Comparison of ENCODE assay signal across 18 mouse cellular contexts in genomic region chr13:95091546-95092445, GRCm38 (mm10).
A peak's percentile ranks its signal among the peaks of the same experiment; 100 is the strongest.
DNase-seq lines count a peak whose midpoint lies in the region; ATAC-seq lines count a peak whose summit lies in the region.
"Had no signal": no experiment of that assay in that cellular context is flagged by ENCODE, and none has a peak within 500 bp of the region (broad histone marks: within the 10 kb centered on the region; RNA-seq: fewer than 3 reads in every experiment).

No protein-coding gene starts in this region.

- no peak overlapping the region for H3K9ac ChIP-seq in intestine, embryonic 15.5 days
- H3K9ac ChIP-seq in intestine, embryonic 16.5 days (ENCODE audit: low read depth, low read length), result no peak overlapping the region
- no peak overlapping the region for H3K9ac ChIP-seq in stomach, embryonic 15.5 days
- H3K9ac ChIP-seq: embryonic facial prominence, embryonic 15.5 days; limb, embryonic 12.5 days; liver, embryonic 14.5 days; midbrain, embryonic 12.5 days had no signal

- H3K9me3 ChIP-seq in intestine, embryonic 15.5 days, result no peaks in the 10 kb centered on the region
- H3K9me3 ChIP-seq in intestine, embryonic 16.5 days (ENCODE audit: control insufficient read depth, low read length), result no peaks in the 10 kb centered on the region
- H3K9me3 ChIP-seq in megakaryocyte, embryonic 14.5 days, result no peaks in the 10 kb centered on the region
- no peaks in the 10 kb centered on the region for H3K9me3 ChIP-seq in stomach, embryonic 15.5 days
- H3K9me3 ChIP-seq: embryonic facial prominence, embryonic 15.5 days; forebrain, embryonic 10.5 days; heart, embryonic 10.5 days; limb, embryonic 12.5 days; midbrain, embryonic 12.5 days had no signal

- H3K27ac ChIP-seq in intestine, embryonic 15.5 days, result no peak overlapping the region
- H3K27ac ChIP-seq in intestine, embryonic 16.5 days (ENCODE audit: low read length), result no peak overlapping the region
- no peak overlapping the region for H3K27ac ChIP-seq in stomach, embryonic 15.5 days
- H3K27ac ChIP-seq: embryonic facial prominence, embryonic 15.5 days; forebrain, embryonic 10.5 days; heart, embryonic 10.5 days; limb, embryonic 12.5 days; liver, embryonic 14.5 days; midbrain, embryonic 12.5 days had no signal

- ATAC-seq in intestine, embryonic 15.5 days, result peak; percentile 32; the same call in 1 of the 2 replicates
- ATAC-seq in intestine, embryonic 16.5 days, result no peak
- no peak for ATAC-seq in megakaryocyte, adult 5-6 weeks (ENCODE audit: poor library complexity, severe bottlenecking)
- peak; percentile 25; the same call in 1 of the 2 replicates for ATAC-seq in stomach, embryonic 15.5 days (ENCODE audit: insufficient read depth, low FRiP score, low read depth)

- no peak overlapping the region for H3K4me3 ChIP-seq in intestine, embryonic 15.5 days (replicated peaks)
- no peak overlapping the region for H3K4me3 ChIP-seq in intestine, embryonic 16.5 days (ENCODE audit: low read length)
- H3K4me3 ChIP-seq in megakaryocyte, embryonic 14.5 days (replicated peaks), result peak overlapping the region; percentile 15
- no peak overlapping the region for H3K4me3 ChIP-seq in stomach, embryonic 15.5 days (replicated peaks)
- H3K4me3 ChIP-seq: embryonic facial prominence, embryonic 15.5 days; forebrain, embryonic 10.5 days; heart, embryonic 10.5 days; limb, embryonic 12.5 days; midbrain, embryonic 12.5 days had no signal

- H3K27me3 ChIP-seq in intestine, embryonic 15.5 days (replicated peaks), result no peaks in the 10 kb centered on the region
- no peaks in the 10 kb centered on the region for H3K27me3 ChIP-seq in intestine, embryonic 16.5 days (replicated peaks; ENCODE audit: control insufficient read depth, insufficient read depth, low read length)
- H3K27me3 ChIP-seq in megakaryocyte, embryonic 14.5 days (replicated peaks), result peaks cover 4% of the 10 kb centered on the region
- H3K27me3 ChIP-seq in stomach, embryonic 15.5 days (replicated peaks), result no peaks in the 10 kb centered on the region
- H3K27me3 ChIP-seq: embryonic facial prominence, embryonic 15.5 days; midbrain, embryonic 12.5 days had no signal

- no peaks in the 10 kb centered on the region for H3K36me3 ChIP-seq in intestine, embryonic 15.5 days
- no peaks in the 10 kb centered on the region for H3K36me3 ChIP-seq in intestine, embryonic 16.5 days (ENCODE audit: control insufficient read depth, insufficient read depth, low read length)
- no peaks in the 10 kb centered on the region for H3K36me3 ChIP-seq in megakaryocyte, embryonic 14.5 days (replicated peaks; ENCODE audit: low read length)
- no peaks in the 10 kb centered on the region for H3K36me3 ChIP-seq in stomach, embryonic 15.5 days
- H3K36me3 ChIP-seq: embryonic facial prominence, embryonic 15.5 days; forebrain, embryonic 10.5 days; heart, embryonic 10.5 days; limb, embryonic 12.5 days; midbrain, embryonic 12.5 days had no signal

- peak; percentile 28 for DNase-seq in brain, adult 2 months (ENCODE audit: low read depth, low spot score)
- DNase-seq in embryo, embryonic 10.5 days (ENCODE audit: low spot score), result no peak
- DNase-seq: adrenal gland, postnatal 10 days; cerebellum, adult 18-20 months; heart, postnatal 14 days; lung, postnatal 36 days; thymus, postnatal 25 days had no signal

- 78% methylated on average over 14 of the region's 14 CpGs for WGBS in intestine, embryonic 15.5 days
- 75% methylated on average over 14 of the region's 14 CpGs for WGBS in intestine, embryonic 16.5 days
- WGBS in stomach, embryonic 15.5 days, result 66% methylated on average over 14 of the region's 14 CpGs

- no peak overlapping the region for H3K4me2 ChIP-seq in intestine, embryonic 15.5 days (replicated peaks)
- no peak overlapping the region for H3K4me2 ChIP-seq in intestine, embryonic 16.5 days (ENCODE audit: low read depth, low read length)
- no peak overlapping the region for H3K4me2 ChIP-seq in stomach, embryonic 15.5 days
- H3K4me2 ChIP-seq: embryonic facial prominence, embryonic 15.5 days; limb, embryonic 12.5 days; midbrain, embryonic 12.5 days had no signal

- no peaks in the 10 kb centered on the region for H3K4me1 ChIP-seq in intestine, embryonic 15.5 days (replicated peaks)
- peaks cover 5% of the 10 kb centered on the region; the same call in 1 of the 2 replicates for H3K4me1 ChIP-seq in intestine, embryonic 16.5 days (ENCODE audit: control insufficient read depth, insufficient read depth, low read length)
- peaks cover 72% of the 10 kb centered on the region for H3K4me1 ChIP-seq in megakaryocyte, embryonic 14.5 days
- no peaks in the 10 kb centered on the region; the same call in 1 of the 2 replicates for H3K4me1 ChIP-seq in stomach, embryonic 15.5 days
- H3K4me1 ChIP-seq: embryonic facial prominence, embryonic 15.5 days had no signal

Comparison
In these comparisons a context has a peak if more than half of its experiments do, and no peak if none do; other contexts are left out.
1. ATAC-seq: peak in intestine, embryonic 15.5 days (single experiment) and stomach, embryonic 15.5 days (single experiment); none in intestine, embryonic 16.5 days (single experiment) and megakaryocyte, adult 5-6 weeks (single experiment).